Mouse (Mus musculus) hindbrain, embryonic 10.5 days (tissue): ENCODE data around the gene Serpina3c. TPM values are rescaled to one million over a fixed set of nuclear protein-coding genes. Genes with fewer than 3 reads are reported as not detected.

Experiments
- DNase-seq: peaks from one replicate; pipeline ENCODE4 v3.0.0-alpha.2; 2017; ENCODE audit warnings: low spot score
- H3K27ac ChIP-seq: fragments of 300-500 bp; sonication (generic); 2 replicates; pipeline ENCODE4 v1.5.1; 2016; ENCODE audit warnings: mild to moderate bottlenecking, moderate library complexity
- H3K27me3 ChIP-seq: fragments of 300-500 bp; sonication (generic); 2 replicates; pipeline ENCODE4 v1.6.1; 2016; ENCODE audit warnings: mild to moderate bottlenecking; ENCODE audit not compliant: poor library complexity, insufficient read depth, severe bottlenecking
- H3K36me3 ChIP-seq: fragments of 300-500 bp; sonication (generic); 2 replicates; pipeline ENCODE4 v1.6.1; 2016; ENCODE audit warnings: mild to moderate bottlenecking, moderate library complexity
- H3K4me1 ChIP-seq: fragments of 300-500 bp; sonication (generic); replicated peaks from 2 replicates; pipeline ENCODE4 v1.6.1; 2016; ENCODE audit warnings: mild to moderate bottlenecking
- H3K4me3 ChIP-seq: fragments of 300-500 bp; sonication (generic); 2 replicates; pipeline ENCODE4 v1.5.1; 2016; ENCODE audit warnings: mild to moderate bottlenecking, moderate library complexity
- H3K9me3 ChIP-seq: fragments of 300-500 bp; sonication (generic); 2 replicates; pipeline ENCODE4 v1.6.1; 2016; ENCODE audit warnings: mild to moderate bottlenecking, moderate library complexity
- WGBS: fragments of 180-500 bp; shearing (Covaris S2); methylation state at CpG from one replicate; pipeline ENCODE4 v1.1.7; 2016; 5-methylcytosine and 5-hydroxymethylcytosine counted together
- polyA plus RNA-seq: library from polyadenylated mRNA; unstranded; fragments of >200 nt; fragmentation: Nextera tagmentation; extraction: Ambion mirVana; gene quantifications from 2 replicates; pipeline ENCODE4 v1.2.1, GENCODE M21; 2016

Gene Serpina3c
- not detected in 2 replicates for polyA plus RNA-seq

GRCm38 (mm10) chr12:104153656-104154055 is at the start of gene Serpina3c:
Serpina3c (minus strand) TSS chr12:104153870.
- no peak within 1 kb of the TSS for H3K27ac ChIP-seq
- no peaks in the 10 kb centered on the region for H3K27me3 ChIP-seq
- no peaks in the 10 kb centered on the region for H3K9me3 ChIP-seq
- no peak for DNase-seq
- WGBS, result 93% methylated on average over 2 of the region's 2 CpGs
- H3K36me3 ChIP-seq, result no peaks in the 10 kb centered on the region
- no peaks in the 10 kb centered on the region for H3K4me1 ChIP-seq
- no peak within 1 kb of the TSS for H3K4me3 ChIP-seq

- Histone ChIP-seq H3K9me3 (no peaks in the 10 kb centered on the region), H3K27me3 (no peaks in the 10 kb centered on the region), H3K4me3 (no peak overlapping the region), H3K27ac (no peak overlapping the region), H3K4me1 (no peaks in the 10 kb centered on the region), H3K36me3 (no peaks in the 10 kb centered on the region)
- DNase-seq, result no peak
These were observed 37.2 kb upstream of the Serpina3c start for GRCm38 (mm10) chr12:104190852-104191251.

- H3K9me3 ChIP-seq, result no peaks in the 10 kb centered on the region
- H3K36me3 ChIP-seq, result no peaks in the 10 kb centered on the region
- no peak overlapping the region for H3K27ac ChIP-seq
- H3K4me1 ChIP-seq, result no peaks in the 10 kb centered on the region
- DNase-seq, result no peak
- H3K4me3 ChIP-seq, result no peak overlapping the region
- WGBS, result 80% methylated on average over 2 of the region's 2 CpGs
- no peaks in the 10 kb centered on the region for H3K27me3 ChIP-seq
These were observed 35.6 kb upstream of the Serpina3c start for GRCm38 (mm10) chr12:104189246-104189645.

- H3K4me3 ChIP-seq, result no peak overlapping the region
- H3K4me1 ChIP-seq, result no peaks in the 10 kb centered on the region
- WGBS, result 91% methylated on average over 3 of the region's 3 CpGs
- H3K36me3 ChIP-seq, result no peaks in the 10 kb centered on the region
- no peak overlapping the region for H3K27ac ChIP-seq
- no peak for DNase-seq
- no peaks in the 10 kb centered on the region for H3K27me3 ChIP-seq
- H3K9me3 ChIP-seq, result no peaks in the 10 kb centered on the region
These were observed 32.4 kb upstream of the Serpina3c start for GRCm38 (mm10) chr12:104186041-104186581.

GRCm38 (mm10) chr12:104185046-104185445 is 31.4 kb upstream of the Serpina3c start:
- no peak overlapping the region for H3K27ac ChIP-seq
- H3K4me3 ChIP-seq, result no peak overlapping the region
- no peaks in the 10 kb centered on the region for H3K27me3 ChIP-seq
- no peaks in the 10 kb centered on the region for H3K4me1 ChIP-seq
- WGBS, result 82% methylated on average over 4 of the region's 4 CpGs
- no peaks in the 10 kb centered on the region for H3K36me3 ChIP-seq
- no peak for DNase-seq
- no peaks in the 10 kb centered on the region for H3K9me3 ChIP-seq

- H3K4me3 ChIP-seq, result no peak overlapping the region
- H3K27ac ChIP-seq, result no peak overlapping the region
- 88% methylated on average over 2 of the region's 2 CpGs for WGBS
- no peaks in the 10 kb centered on the region for H3K36me3 ChIP-seq
- no peaks in the 10 kb centered on the region for H3K27me3 ChIP-seq
- no peaks in the 10 kb centered on the region for H3K4me1 ChIP-seq
- DNase-seq, result no peak
- no peaks in the 10 kb centered on the region for H3K9me3 ChIP-seq
These were observed 25.3 kb upstream of the Serpina3c start for GRCm38 (mm10) chr12:104178987-104179386.

GRCm38 (mm10) chr12:104178577-104178976 is 24.9 kb upstream of the Serpina3c start:
- H3K9me3 ChIP-seq, result no peaks in the 10 kb centered on the region
- no peak for DNase-seq
- no peaks in the 10 kb centered on the region for H3K36me3 ChIP-seq
- H3K27ac ChIP-seq, result no peak overlapping the region
- no peak overlapping the region for H3K4me3 ChIP-seq
- H3K4me1 ChIP-seq, result no peaks in the 10 kb centered on the region
- no peaks in the 10 kb centered on the region for H3K27me3 ChIP-seq

GRCm38 (mm10) chr12:104175636-104176035 is 22.0 kb upstream of the Serpina3c start:
- Histone ChIP-seq H3K36me3 (no peaks in the 10 kb centered on the region), H3K4me3 (no peak overlapping the region), H3K4me1 (no peaks in the 10 kb centered on the region), H3K27ac (no peak overlapping the region), H3K27me3 (no peaks in the 10 kb centered on the region), H3K9me3 (no peaks in the 10 kb centered on the region)
- no peak for DNase-seq
- 85% methylated on average over 3 of the region's 3 CpGs for WGBS

GRCm38 (mm10) chr12:104174747-104175146 is 21.1 kb upstream of the Serpina3c start:
- no peak for DNase-seq
- Histone ChIP-seq H3K9me3 (no peaks in the 10 kb centered on the region), H3K4me3 (no peak overlapping the region), H3K27me3 (no peaks in the 10 kb centered on the region), H3K4me1 (no peaks in the 10 kb centered on the region), H3K36me3 (no peaks in the 10 kb centered on the region), H3K27ac (no peak overlapping the region)
- 79% methylated on average over 3 of the region's 3 CpGs for WGBS

GRCm38 (mm10) chr12:104153041-104153645 is 527 bp downstream of the Serpina3c start:
- Histone ChIP-seq H3K4me1 (no peaks in the 10 kb centered on the region), H3K9me3 (no peaks in the 10 kb centered on the region), H3K27me3 (no peaks in the 10 kb centered on the region), H3K27ac (no peak overlapping the region), H3K36me3 (no peaks in the 10 kb centered on the region), H3K4me3 (no peak overlapping the region)
- 78% methylated on average over 3 of the region's 3 CpGs for WGBS
- DNase-seq, result no peak

GRCm38 (mm10) chr12:104151989-104152388 is 1.7 kb downstream of the Serpina3c start:
- 81% methylated on average over 2 of the region's 2 CpGs for WGBS
- Histone ChIP-seq H3K27me3 (no peaks in the 10 kb centered on the region), H3K4me3 (no peak overlapping the region), H3K27ac (no peak overlapping the region), H3K36me3 (no peaks in the 10 kb centered on the region), H3K9me3 (no peaks in the 10 kb centered on the region), H3K4me1 (no peaks in the 10 kb centered on the region)
- DNase-seq, result no peak

- no peaks in the 10 kb centered on the region for H3K27me3 ChIP-seq
- no peaks in the 10 kb centered on the region for H3K4me1 ChIP-seq
- WGBS, result 79% methylated on average over 2 of the region's 2 CpGs
- no peaks in the 10 kb centered on the region for H3K9me3 ChIP-seq
- no peak for DNase-seq
- H3K36me3 ChIP-seq, result no peaks in the 10 kb centered on the region
- no peak overlapping the region for H3K27ac ChIP-seq
- H3K4me3 ChIP-seq, result no peak overlapping the region
These were observed 8.1 kb downstream of the Serpina3c start for GRCm38 (mm10) chr12:104145571-104145970.

- H3K36me3 ChIP-seq, result no peaks in the 10 kb centered on the region
- no peak overlapping the region for H3K27ac ChIP-seq
- no peaks in the 10 kb centered on the region for H3K27me3 ChIP-seq
- DNase-seq, result no peak
- H3K4me3 ChIP-seq, result no peak overlapping the region
- 81% methylated on average over 1 of the region's 1 CpGs for WGBS
- no peaks in the 10 kb centered on the region for H3K9me3 ChIP-seq
- no peaks in the 10 kb centered on the region for H3K4me1 ChIP-seq
These were observed 10.4 kb downstream of the Serpina3c start for GRCm38 (mm10) chr12:104143286-104143685.

GRCm38 (mm10) chr12:104142427-104142826 is 11.2 kb downstream of the Serpina3c start:
- Histone ChIP-seq H3K27me3 (no peaks in the 10 kb centered on the region), H3K36me3 (no peaks in the 10 kb centered on the region), H3K27ac (no peak overlapping the region), H3K4me3 (no peak overlapping the region), H3K9me3 (no peaks in the 10 kb centered on the region), H3K4me1 (no peaks in the 10 kb centered on the region)
- DNase-seq, result no peak
- WGBS, result 61% methylated on average over 1 of the region's 1 CpGs
